Mouse (Mus musculus): ENCODE measurements around the gene Lipt2. TPM values are rescaled to one million over a fixed set of nuclear protein-coding genes. Genes with fewer than 3 reads are reported as not detected.

Gene Lipt2
- polyA plus RNA-seq, 1 experiment from 2014 or later, result 12.4 TPM

DNA sequence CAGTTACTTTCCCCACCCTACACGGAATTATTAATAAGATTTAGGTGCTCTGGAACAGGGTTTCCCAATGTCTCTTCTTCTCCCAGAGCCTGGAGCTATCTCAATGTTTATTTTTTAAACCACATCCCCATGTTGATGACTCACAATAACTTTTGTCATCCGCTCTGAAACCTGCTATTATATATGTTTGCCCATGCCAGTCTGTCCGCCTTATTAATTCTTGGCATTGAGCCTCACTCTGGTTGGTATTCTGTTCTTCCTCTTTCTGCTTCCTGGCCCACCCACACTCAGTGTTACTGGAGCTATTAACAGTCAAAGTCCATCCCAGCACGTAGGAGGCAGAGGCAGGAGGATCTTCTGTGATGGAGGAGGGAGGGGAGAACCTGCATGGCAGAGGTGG is 1.4 kb upstream of the Lipt2 start:
- H3K4me3 ChIP-seq (ENCODE audit: low read depth, low read length), result no peak overlapping the region
- H3K9ac ChIP-seq (replicated peaks; ENCODE audit: low read depth), result no peak overlapping the region
- no peak overlapping the region for H3K27ac ChIP-seq (ENCODE audit: low read length)
- H3K27me3 ChIP-seq (replicated peaks; ENCODE audit: insufficient read depth, low read length), result no peaks in the 10 kb centered on the region
- H3K9me3 ChIP-seq (ENCODE audit: low read length), result no peaks in the 10 kb centered on the region
- WGBS, result 58% methylated on average over 4 of the region's 4 CpGs
- no peak overlapping the region for H3K4me2 ChIP-seq (replicated peaks; ENCODE audit: low read depth, low read length)
- DNase-seq (ENCODE audit: low spot score), result no peak
- no peak for ATAC-seq
- H3K4me1 ChIP-seq (ENCODE audit: insufficient read depth, low read depth, low read length), result no peaks in the 10 kb centered on the region; the same call in 1 of the 2 replicates
- no peak for TF ChIP-seq EP300 (IDR thresholded peaks at IDR 0.05)
- no peak for TF ChIP-seq CTCF (IDR thresholded peaks at IDR 0.05)
- H3K36me3 ChIP-seq (ENCODE audit: insufficient read depth, low read length), result no peaks in the 10 kb centered on the region

DNA sequence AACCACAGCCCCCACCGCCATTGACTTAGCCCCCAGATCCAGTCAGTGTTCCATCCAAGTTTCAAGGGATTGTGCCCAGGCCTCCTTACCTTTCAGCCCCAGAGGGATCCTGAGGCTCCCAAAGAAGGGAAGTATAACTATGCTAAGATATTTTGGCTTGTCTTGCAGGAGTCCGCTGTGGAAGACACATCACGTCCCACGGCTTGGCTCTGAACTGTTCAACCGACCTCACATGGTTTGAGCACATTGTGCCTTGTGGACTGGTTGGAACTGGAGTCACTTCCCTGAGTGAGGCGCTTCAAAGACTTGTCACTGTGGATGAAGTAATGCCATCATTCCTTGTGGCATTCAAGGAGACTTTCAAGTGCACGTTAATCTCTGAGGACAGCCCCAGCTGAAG is 929 bp downstream of the Lipt2 start:
- no peak for TF ChIP-seq CTCF (IDR thresholded peaks at IDR 0.05)
- TF ChIP-seq EP300 (IDR thresholded peaks at IDR 0.05), result no peak
- Histone ChIP-seq H3K4me3 (ENCODE audit: low read depth, low read length) (peak overlapping the region; percentile 77; the same call in 1 of the 2 replicates), H3K4me2 (replicated peaks; ENCODE audit: low read depth, low read length) (peak overlapping the region; percentile 99), H3K9me3 (ENCODE audit: low read length) (no peaks in the 10 kb centered on the region), H3K27ac (ENCODE audit: low read length) (peak overlapping the region; percentile 23; the same call in 1 of the 2 replicates), H3K4me1 (ENCODE audit: insufficient read depth, low read depth, low read length) (no peaks in the 10 kb centered on the region; the same call in 1 of the 2 replicates), H3K9ac (replicated peaks; ENCODE audit: low read depth) (no peak overlapping the region), H3K27me3 (replicated peaks; ENCODE audit: insufficient read depth, low read length) (no peaks in the 10 kb centered on the region), H3K36me3 (ENCODE audit: insufficient read depth, low read length) (no peaks in the 10 kb centered on the region)
- peak; percentile 16 for DNase-seq (ENCODE audit: low spot score)
- WGBS, result 56% methylated on average over 7 of the region's 7 CpGs
- peak; percentile 4; the same call in 1 of the 2 replicates for ATAC-seq

DNA sequence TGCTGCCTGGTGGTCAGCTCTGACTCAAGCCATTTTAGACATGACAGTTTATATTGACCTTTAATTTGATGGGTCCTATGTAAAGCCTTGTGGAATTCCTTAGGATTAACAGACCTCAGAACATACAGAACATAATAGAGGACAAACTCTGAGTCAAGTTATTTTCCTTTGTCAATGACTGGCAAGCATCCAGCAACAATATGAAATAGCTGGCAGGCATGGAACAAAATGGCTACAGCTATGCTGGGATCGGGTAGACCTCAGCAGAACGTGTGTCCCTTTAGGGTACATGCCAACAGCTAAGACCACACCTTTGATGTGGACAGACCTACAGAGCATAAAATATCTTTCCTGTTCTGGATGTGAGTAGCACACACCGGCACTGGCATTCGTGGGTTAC is 4.4 kb downstream of the Lipt2 start:
- Histone ChIP-seq H3K27ac (ENCODE audit: low read length) (no peak overlapping the region), H3K4me1 (ENCODE audit: insufficient read depth, low read depth, low read length) (no peaks in the 10 kb centered on the region; the same call in 1 of the 2 replicates), H3K9ac (replicated peaks; ENCODE audit: low read depth) (no peak overlapping the region), H3K36me3 (ENCODE audit: insufficient read depth, low read length) (no peaks in the 10 kb centered on the region), H3K4me2 (replicated peaks; ENCODE audit: low read depth, low read length) (no peak overlapping the region), H3K4me3 (ENCODE audit: low read depth, low read length) (no peak overlapping the region), H3K9me3 (ENCODE audit: low read length) (no peaks in the 10 kb centered on the region), H3K27me3 (replicated peaks; ENCODE audit: insufficient read depth, low read length) (no peaks in the 10 kb centered on the region)
- TF ChIP-seq CTCF (IDR thresholded peaks at IDR 0.05), result no peak
- TF ChIP-seq EP300 (IDR thresholded peaks at IDR 0.05), result no peak
- 70% methylated on average over 4 of the region's 4 CpGs for WGBS
- DNase-seq (ENCODE audit: low spot score) (no peak), ATAC-seq (no peak)

DNA sequence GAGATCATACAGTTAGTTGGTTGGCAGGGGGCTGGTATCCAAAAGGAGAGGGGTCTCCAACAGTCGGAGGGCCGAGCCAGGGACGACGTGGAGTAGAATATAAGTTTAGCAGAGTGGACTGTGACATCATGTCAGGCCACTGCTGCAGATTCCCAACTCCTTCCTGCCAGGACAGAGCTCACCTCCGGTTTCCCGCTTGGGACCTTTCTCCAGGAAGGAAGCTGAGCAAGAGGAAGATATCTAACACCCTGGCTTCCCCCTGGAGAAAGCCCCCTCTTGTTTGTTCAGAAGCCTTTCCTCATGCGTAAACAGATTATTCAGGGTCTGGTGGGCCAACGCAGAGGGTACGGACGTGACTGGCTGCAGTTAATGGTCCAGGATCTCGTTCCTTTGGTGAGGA is 9.6 kb downstream of the Lipt2 start:
- H3K27ac ChIP-seq (ENCODE audit: low read length), result no peak overlapping the region
- H3K4me2 ChIP-seq (replicated peaks; ENCODE audit: low read depth, low read length), result no peak overlapping the region
- H3K9ac ChIP-seq (replicated peaks; ENCODE audit: low read depth), result no peak overlapping the region
- H3K36me3 ChIP-seq (ENCODE audit: insufficient read depth, low read length), result no peaks in the 10 kb centered on the region
- TF ChIP-seq EP300 (IDR thresholded peaks at IDR 0.05), result no peak
- TF ChIP-seq CTCF (IDR thresholded peaks at IDR 0.05), result no peak
- 64% methylated on average over 11 of the region's 11 CpGs for WGBS
- DNase-seq (ENCODE audit: low spot score), result no peak
- no peak overlapping the region for H3K4me3 ChIP-seq (ENCODE audit: low read depth, low read length)
- H3K27me3 ChIP-seq (replicated peaks; ENCODE audit: insufficient read depth, low read length), result no peaks in the 10 kb centered on the region
- peak; percentile 35 for ATAC-seq
- H3K9me3 ChIP-seq (ENCODE audit: low read length), result no peaks in the 10 kb centered on the region
- H3K4me1 ChIP-seq (ENCODE audit: insufficient read depth, low read depth, low read length), result no peaks in the 10 kb centered on the region

DNA sequence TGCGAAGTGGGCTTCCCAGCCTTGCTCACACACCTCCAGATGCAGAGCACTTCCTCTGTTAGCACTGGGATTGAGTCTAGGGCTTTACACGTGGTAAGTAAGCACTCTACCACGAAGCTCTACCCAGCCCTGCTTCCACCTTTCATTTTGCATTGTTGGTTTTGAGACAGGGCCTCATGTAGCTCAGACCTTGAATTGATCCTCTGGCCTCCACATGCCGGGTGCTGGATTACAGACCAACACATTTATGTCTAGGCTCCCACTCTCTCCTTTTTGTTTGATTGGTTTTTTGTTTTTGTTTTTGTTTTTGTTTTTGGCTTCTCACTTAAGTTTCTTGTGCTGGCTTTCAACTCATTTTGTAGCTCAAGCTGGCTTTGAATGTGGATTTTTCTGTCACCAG is 11.7 kb downstream of the Lipt2 start:
- TF ChIP-seq EP300 (IDR thresholded peaks at IDR 0.05) (no peak), CTCF (IDR thresholded peaks at IDR 0.05) (no peak)
- no peak overlapping the region for H3K4me3 ChIP-seq (ENCODE audit: low read depth, low read length)
- H3K36me3 ChIP-seq (ENCODE audit: insufficient read depth, low read length), result no peaks in the 10 kb centered on the region
- no peak overlapping the region for H3K9ac ChIP-seq (replicated peaks; ENCODE audit: low read depth)
- H3K4me2 ChIP-seq (replicated peaks; ENCODE audit: low read depth, low read length), result no peak overlapping the region
- 50% methylated on average over 4 of the region's 4 CpGs for WGBS
- no peak for ATAC-seq
- H3K27me3 ChIP-seq (replicated peaks; ENCODE audit: insufficient read depth, low read length), result no peaks in the 10 kb centered on the region
- no peaks in the 10 kb centered on the region for H3K9me3 ChIP-seq (ENCODE audit: low read length)
- no peaks in the 10 kb centered on the region for H3K4me1 ChIP-seq (ENCODE audit: insufficient read depth, low read depth, low read length)
- DNase-seq (ENCODE audit: low spot score), result no peak
- H3K27ac ChIP-seq (ENCODE audit: low read length), result no peak overlapping the region

DNA sequence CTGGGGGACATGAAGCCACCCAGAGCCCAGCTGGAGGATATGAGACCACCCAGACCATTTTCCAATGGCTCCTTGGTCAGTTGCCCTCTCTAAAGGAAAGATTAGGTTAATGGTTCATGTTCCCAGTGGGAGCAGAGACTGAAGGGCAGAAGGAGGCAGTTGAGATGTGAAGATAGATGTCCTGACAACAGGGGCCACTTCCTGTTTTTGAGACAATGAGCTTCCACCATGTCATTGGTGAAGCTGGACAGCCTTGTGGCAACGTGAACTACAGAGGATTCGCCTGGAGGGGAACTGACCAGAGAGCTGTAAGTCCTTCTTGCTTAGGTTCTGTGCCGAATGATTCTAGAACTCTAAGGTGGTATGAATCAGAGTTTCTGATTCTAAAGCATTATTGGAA is 17.2 kb downstream of the Lipt2 start, which contains the start of gene Kcne3:
Gene Kcne3 (plus strand): TSS at position 234 of the 400 bp plus-strand sequence.
- no peak within 1 kb of the TSS for H3K4me2 ChIP-seq (replicated peaks; ENCODE audit: low read depth, low read length)
- H3K4me1 ChIP-seq (ENCODE audit: insufficient read depth, low read depth, low read length), result peaks cover 10% of the 10 kb centered on the region; the same call in 1 of the 2 replicates
- no peaks in the 10 kb centered on the region for H3K36me3 ChIP-seq (ENCODE audit: insufficient read depth, low read length)
- 56% methylated on average over 3 of the region's 3 CpGs for whole genome bisulfite sequencing
- ATAC-seq, result no peak
- H3K9me3 ChIP-seq (ENCODE audit: low read length), result no peaks in the 10 kb centered on the region
- TF ChIP-seq EP300 (IDR thresholded peaks at IDR 0.05) (no peak), CTCF (IDR thresholded peaks at IDR 0.05) (no peak)
- no peak within 1 kb of the TSS for H3K4me3 ChIP-seq (ENCODE audit: low read depth, low read length)
- no peak for DNase-seq (ENCODE audit: low spot score)
- no peak within 1 kb of the TSS for H3K9ac ChIP-seq (replicated peaks; ENCODE audit: low read depth)
- H3K27ac ChIP-seq (ENCODE audit: low read length), result no peak within 1 kb of the TSS
- H3K27me3 ChIP-seq (replicated peaks; ENCODE audit: insufficient read depth, low read length), result no peaks in the 10 kb centered on the region; the same call in 1 of the 2 replicates
